Mouse (Mus musculus) ovary, postnatal 14 days (tissue): ENCODE measurements around the gene Nox4.

Source experiments
- DNase-seq: peaks from one replicate; pipeline ENCODE4 v3.0.0; 2022; ENCODE audit warnings: low spot score

The Nox4 gene

DNA sequence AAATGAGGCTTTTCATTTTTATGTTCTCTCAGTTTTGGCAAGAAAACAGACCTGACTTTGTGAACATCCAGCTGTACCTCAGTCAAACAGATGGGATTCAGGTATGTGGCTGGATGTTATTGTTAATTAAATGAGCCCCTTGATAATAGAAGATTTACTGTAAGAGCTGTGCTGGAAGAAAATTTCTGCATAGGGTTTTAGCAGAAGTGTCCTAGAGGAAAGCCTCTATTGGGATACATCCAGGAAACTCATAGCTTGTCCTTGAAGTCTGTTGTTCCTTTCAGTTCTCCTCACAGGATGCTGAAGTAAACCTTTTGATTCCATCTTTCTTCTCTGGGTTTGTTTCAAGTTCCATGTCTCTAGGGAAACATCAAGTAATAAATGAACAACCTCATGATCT, 128.4 kb downstream of the Nox4 start:
- DNase-seq, result no peak

DNA sequence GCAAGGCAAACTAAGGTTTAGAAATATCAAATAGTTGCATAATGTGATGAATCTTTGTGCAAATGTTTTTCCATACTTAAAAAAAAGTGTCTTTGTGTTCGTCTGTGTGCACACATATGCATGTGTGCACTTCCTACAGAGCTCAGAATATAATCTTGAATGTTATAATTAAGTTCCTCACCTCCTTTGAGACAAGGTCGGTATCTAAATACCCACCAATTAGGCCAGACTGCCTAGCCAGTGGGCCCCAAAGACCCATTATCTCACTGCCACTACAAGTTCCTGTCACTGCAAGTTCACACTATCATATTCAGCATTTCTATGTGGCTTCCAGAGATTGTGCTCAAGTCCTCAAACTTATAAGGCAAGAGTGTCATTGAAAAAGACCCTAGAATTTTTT, 129.0 kb downstream of the Nox4 start:
- no peak for DNase-seq

DNA sequence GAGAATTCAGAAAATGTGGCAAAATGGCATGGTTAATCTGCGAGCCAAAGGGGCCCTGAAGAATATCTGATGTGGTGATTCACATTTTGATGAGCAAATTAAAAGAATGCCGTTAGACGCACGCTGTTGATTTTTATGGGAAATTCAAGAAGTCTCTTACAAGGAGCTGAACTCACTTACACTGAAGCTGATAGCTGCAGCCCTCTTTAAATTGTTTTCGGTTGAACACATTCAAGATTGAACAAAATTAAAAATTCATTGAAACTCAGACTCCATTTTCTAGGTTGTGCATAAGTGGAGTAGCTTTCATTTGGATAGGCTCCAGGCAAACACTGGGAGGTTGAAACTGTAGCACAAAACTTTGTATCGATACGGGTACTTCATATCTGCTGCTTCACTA, 151.1 kb downstream of the Nox4 start:
- DNase-seq, result no peak

DNA sequence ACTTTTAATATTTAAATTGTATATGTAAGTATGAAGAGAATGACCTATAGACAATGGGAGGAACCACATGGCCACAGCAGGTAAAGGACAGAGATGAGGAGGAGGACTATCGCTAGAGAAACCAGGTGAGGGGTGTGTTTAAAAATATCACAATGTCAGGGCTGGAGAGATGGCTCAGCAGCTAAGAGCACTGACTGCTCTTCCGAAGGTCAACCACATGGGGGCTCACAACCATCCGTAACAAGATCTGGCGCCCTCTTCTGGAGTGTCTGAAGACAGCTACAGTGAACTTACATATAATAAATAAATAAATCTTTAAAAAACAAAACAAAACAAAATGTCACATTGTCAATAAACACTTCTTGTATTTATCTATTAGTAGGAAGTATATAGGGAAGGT, 165.5 kb downstream of the Nox4 start:
- peak; percentile 3 for DNase-seq

DNA sequence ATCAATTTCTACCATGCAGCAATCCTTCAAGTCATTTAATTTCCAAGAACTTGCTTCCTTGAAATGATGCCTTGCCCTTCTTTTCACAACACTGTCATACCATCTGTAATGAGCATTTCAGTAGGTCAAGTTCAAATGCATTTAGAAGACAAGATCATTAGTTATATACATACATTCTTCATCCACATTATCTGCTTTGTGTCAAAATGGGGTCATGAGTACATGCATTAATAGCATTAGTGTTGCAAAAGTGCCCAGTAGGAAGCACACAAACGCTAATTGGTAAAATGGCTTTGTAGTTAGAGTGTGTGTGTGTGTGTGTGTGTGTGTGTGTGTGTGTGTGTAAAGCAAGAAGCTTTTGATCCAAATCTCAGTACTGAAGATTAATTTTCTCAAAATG, 167.4 kb downstream of the Nox4 start:
- no peak for DNase-seq
